Mouse (Mus musculus) midbrain, embryonic 15.5 days (tissue): ENCODE measurements around the gene Tox2. TPM values are rescaled to one million over a fixed set of nuclear protein-coding genes. Genes with fewer than 3 reads are reported as not detected.

Source experiments
- ATAC-seq: fragments of 200-750 bp; cut with Nextera tagmentation; replicated peaks from 2 replicates; pipeline ENCODE4 v1.8.0; 2017; ENCODE audit warnings: moderate TSS enrichment
- H3K27ac ChIP-seq: fragments of 300-500 bp; sonication (generic); 2 replicates; pipeline ENCODE4 v1.5.1; 2015; ENCODE audit warnings: mild to moderate bottlenecking, inconsistent platforms
- H3K27me3 ChIP-seq: fragments of 300-500 bp; sonication (generic); replicated peaks from 2 replicates; pipeline ENCODE4 v1.6.1; 2015; ENCODE audit warnings: inconsistent platforms
- H3K36me3 ChIP-seq: fragments of 300-500 bp; sonication (generic); replicated peaks from 2 replicates; pipeline ENCODE4 v1.6.1; 2015; ENCODE audit warnings: inconsistent platforms
- H3K4me1 ChIP-seq: fragments of 300-500 bp; sonication (generic); 2 replicates; pipeline ENCODE4 v1.6.1; 2015; ENCODE audit warnings: inconsistent platforms
- H3K4me2 ChIP-seq: fragments of 300-500 bp; sonication (generic); 2 replicates; pipeline ENCODE4 v1.6.1; 2015; ENCODE audit warnings: inconsistent platforms, mild to moderate bottlenecking, moderate library complexity
- H3K4me3 ChIP-seq: fragments of 300-500 bp; sonication (generic); 2 replicates; pipeline ENCODE4 v1.5.1; 2015; ENCODE audit warnings: mild to moderate bottlenecking, inconsistent platforms
- H3K9ac ChIP-seq: fragments of 300-500 bp; sonication (generic); 2 replicates; pipeline ENCODE4 v1.6.1; 2015; ENCODE audit warnings: mild to moderate bottlenecking, inconsistent platforms
- H3K9me3 ChIP-seq: fragments of 300-500 bp; sonication (generic); 2 replicates; pipeline ENCODE4 v1.6.1; 2016; ENCODE audit warnings: inconsistent platforms
- WGBS: fragments of 180-500 bp; shearing (Covaris S2); methylation state at CpG from one replicate; pipeline ENCODE4 v1.1.7; 2015; ENCODE audit warnings: mixed read lengths; 5-methylcytosine and 5-hydroxymethylcytosine counted together
- polyA plus RNA-seq: library from polyadenylated mRNA; unstranded; fragments of >200 nt; fragmentation: Nextera tagmentation; extraction: Ambion mirVana; gene quantifications from 2 replicates; pipeline ENCODE4 v1.2.1, GENCODE M21; 2015

The Tox2 gene
- polyA plus RNA-seq, 1 experiment from 2014 or later: 55.1 TPM

GRCm38 (mm10) chr2:163239945-163240344 lies 37.0 kb downstream of the Tox2 start:
- Histone ChIP-seq H3K4me2 (no peak overlapping the region), H3K27me3 (no peaks in the 10 kb centered on the region), H3K9me3 (no peaks in the 10 kb centered on the region), H3K27ac (0 out of 2 replicates have a peak overlapping the region, but pooled peaks have one; percentile 25), H3K36me3 (no peaks in the 10 kb centered on the region), H3K4me1 (peaks cover 44% of the 10 kb centered on the region), H3K4me3 (no peak overlapping the region), H3K9ac (no peak overlapping the region)
- ATAC-seq: no peak
- 48% methylated on average over 8 of the region's 8 CpGs for WGBS

- Histone ChIP-seq H3K27me3 (no peaks in the 10 kb centered on the region), H3K36me3 (no peaks in the 10 kb centered on the region)
- WGBS: 25% methylated on average over 5 of the region's 5 CpGs
These were observed 38.9 kb downstream of the Tox2 start for GRCm38 (mm10) chr2:163241867-163242266.

GRCm38 (mm10) chr2:163243917-163244852 lies 41.3 kb downstream of the Tox2 start:
- Histone ChIP-seq H3K4me3 (no peak overlapping the region), H3K4me2 (no peak overlapping the region), H3K27me3 (no peaks in the 10 kb centered on the region), H3K9me3 (no peaks in the 10 kb centered on the region), H3K9ac (no peak overlapping the region), H3K27ac (peak overlapping the region; percentile 63), H3K4me1 (peaks cover 29% of the 10 kb centered on the region), H3K36me3 (no peaks in the 10 kb centered on the region)
- WGBS: 35% methylated on average over 12 of the region's 12 CpGs
- no peak for ATAC-seq

More at GRCm38 (mm10) chr2:163241867-163242266, 38.9 kb downstream of the Tox2 start:
- Histone ChIP-seq H3K4me3 (no peak overlapping the region), H3K27ac (no peak overlapping the region), H3K4me2 (no peak overlapping the region), H3K9me3 (no peaks in the 10 kb centered on the region), H3K9ac (no peak overlapping the region), H3K4me1 (peaks cover 43% of the 10 kb centered on the region)
- no peak for ATAC-seq

GRCm38 (mm10) chr2:163248912-163249311 lies 46.0 kb downstream of the Tox2 start:
- Histone ChIP-seq H3K4me3 (no peak overlapping the region), H3K4me1 (peaks cover 28% of the 10 kb centered on the region), H3K27ac (no peak overlapping the region), H3K4me2 (no peak overlapping the region), H3K27me3 (no peaks in the 10 kb centered on the region), H3K36me3 (no peaks in the 10 kb centered on the region), H3K9ac (no peak overlapping the region), H3K9me3 (no peaks in the 10 kb centered on the region)
- WGBS: 88% methylated on average over 7 of the region's 7 CpGs
- ATAC-seq: no peak

GRCm38 (mm10) chr2:163252645-163253044 lies 49.7 kb downstream of the Tox2 start:
- no peak for ATAC-seq
- no peaks in the 10 kb centered on the region for H3K27me3 ChIP-seq
- peaks cover 18% of the 10 kb centered on the region for H3K4me1 ChIP-seq
- H3K27ac ChIP-seq: peak overlapping the region; percentile 78
- H3K36me3 ChIP-seq: no peaks in the 10 kb centered on the region
- no peak overlapping the region for H3K4me3 ChIP-seq
- H3K9me3 ChIP-seq: no peaks in the 10 kb centered on the region
- WGBS: 95% methylated on average over 2 of the region's 2 CpGs
- no peak overlapping the region for H3K4me2 ChIP-seq
- H3K9ac ChIP-seq: no peak overlapping the region

DNA sequence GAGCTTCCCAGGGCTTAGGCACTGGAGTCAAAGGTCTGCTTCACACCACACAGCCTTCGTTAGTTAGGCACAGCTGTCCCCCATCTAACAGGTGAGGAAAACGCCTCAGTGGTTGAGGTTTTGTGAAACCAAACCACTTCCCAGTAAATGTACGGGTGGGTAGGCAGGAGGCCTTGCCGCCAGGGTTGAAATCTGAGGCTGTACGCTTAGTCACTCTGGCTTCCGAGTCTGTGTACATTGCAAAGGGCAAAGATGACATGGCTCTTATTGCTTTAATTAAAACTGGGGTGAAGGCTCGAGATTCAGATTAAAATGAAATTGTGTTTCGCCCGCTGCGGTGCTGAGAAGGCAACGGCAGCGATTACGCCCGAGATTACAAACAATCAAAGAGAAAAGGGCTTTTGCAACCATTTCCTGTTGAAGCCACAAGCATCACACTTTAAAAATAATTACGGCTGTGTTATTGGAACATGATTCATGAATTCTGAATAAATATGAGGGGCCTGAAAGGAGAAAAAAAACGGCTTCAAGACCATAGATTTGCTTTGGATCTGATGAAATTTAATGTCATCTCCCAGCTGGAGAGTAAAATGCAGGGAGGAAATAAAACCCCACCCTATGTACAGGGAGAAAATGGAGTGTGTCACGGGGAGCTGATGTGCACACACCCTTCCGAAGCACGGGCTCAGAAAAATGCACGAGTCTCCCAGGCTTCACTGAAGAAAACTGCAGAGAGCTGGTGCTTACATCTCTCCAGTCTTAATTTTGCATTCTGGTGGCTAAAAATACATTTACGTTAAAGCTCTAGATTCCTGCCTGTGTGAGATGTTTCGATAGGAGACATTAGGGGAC lies 50.5 kb downstream of the Tox2 start:
- 54% methylated on average over 22 of the region's 22 CpGs for WGBS
- no peaks in the 10 kb centered on the region for H3K36me3 ChIP-seq
- H3K4me1 ChIP-seq: peaks cover 18% of the 10 kb centered on the region
- no peaks in the 10 kb centered on the region for H3K9me3 ChIP-seq
- no peak overlapping the region for H3K4me2 ChIP-seq
- H3K4me3 ChIP-seq: no peak overlapping the region
- H3K9ac ChIP-seq: no peak overlapping the region
- peak; percentile 38; the same call in 1 of the 2 replicates for ATAC-seq
- H3K27ac ChIP-seq: peak overlapping the region; percentile 78
- H3K27me3 ChIP-seq: no peaks in the 10 kb centered on the region

- Histone ChIP-seq H3K4me3 (no peak overlapping the region), H3K36me3 (no peaks in the 10 kb centered on the region), H3K27me3 (no peaks in the 10 kb centered on the region), H3K9ac (no peak overlapping the region), H3K27ac (peak overlapping the region; percentile 78), H3K9me3 (no peaks in the 10 kb centered on the region), H3K4me2 (no peak overlapping the region), H3K4me1 (peaks cover 18% of the 10 kb centered on the region)
- peak; percentile 65 for ATAC-seq
- WGBS: 73% methylated on average over 6 of the region's 6 CpGs
These were observed 51.3 kb downstream of the Tox2 start for GRCm38 (mm10) chr2:163254228-163254627.

GRCm38 (mm10) chr2:163256765-163257164 lies 53.8 kb downstream of the Tox2 start:
- Histone ChIP-seq H3K4me3 (no peak overlapping the region), H3K36me3 (no peaks in the 10 kb centered on the region), H3K4me1 (peaks cover 24% of the 10 kb centered on the region), H3K9me3 (no peaks in the 10 kb centered on the region), H3K4me2 (no peak overlapping the region), H3K27me3 (no peaks in the 10 kb centered on the region), H3K9ac (no peak overlapping the region), H3K27ac (no peak overlapping the region)
- WGBS: 71% methylated on average over 1 of the region's 1 CpGs
- ATAC-seq: no peak

DNA sequence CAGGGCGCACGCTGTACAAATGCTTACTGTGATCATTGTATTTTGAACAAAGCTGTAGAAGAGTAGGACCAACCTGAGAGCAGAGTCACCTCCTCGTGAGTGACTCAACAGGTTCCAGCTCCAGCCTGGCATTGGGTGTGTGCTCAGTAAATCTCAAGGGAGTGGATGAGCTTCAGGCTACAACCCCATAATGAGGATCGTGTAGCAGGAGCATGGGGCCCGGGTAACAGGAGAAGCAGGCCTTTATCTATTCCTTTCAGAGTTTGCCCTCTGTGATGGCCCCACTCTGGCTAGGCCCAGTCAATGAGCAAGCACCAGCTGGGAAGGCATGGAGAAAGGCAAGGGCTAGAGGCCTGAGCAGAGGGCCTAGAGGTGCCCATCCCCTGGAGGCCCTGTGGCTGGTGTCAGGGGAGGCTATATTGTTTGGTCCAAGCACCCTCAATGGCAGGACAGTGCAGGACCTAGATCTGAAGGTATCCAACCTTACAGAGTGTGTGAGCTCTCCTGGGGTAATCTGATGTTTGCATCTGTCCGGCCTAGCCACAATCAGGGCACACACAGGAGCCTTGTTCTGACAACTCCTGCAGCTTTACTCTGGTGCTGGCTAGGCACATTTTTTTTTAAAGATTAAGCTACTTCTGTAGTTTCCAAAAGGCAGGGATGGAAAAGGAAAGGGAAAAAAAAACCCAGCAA lies 58.6 kb downstream of the Tox2 start:
- Histone ChIP-seq H3K4me3 (no peak overlapping the region), H3K9me3 (no peaks in the 10 kb centered on the region), H3K27me3 (no peaks in the 10 kb centered on the region), H3K9ac (no peak overlapping the region), H3K36me3 (no peaks in the 10 kb centered on the region), H3K4me2 (no peak overlapping the region), H3K27ac (peak overlapping the region; percentile 55; the same call in 1 of the 2 replicates), H3K4me1 (peaks cover 7% of the 10 kb centered on the region)
- 68% methylated on average over 6 of the region's 6 CpGs for WGBS
- no peak for ATAC-seq

- Histone ChIP-seq H3K4me3 (no peak overlapping the region), H3K9ac (no peak overlapping the region), H3K4me1 (peaks cover 7% of the 10 kb centered on the region), H3K27ac (peak overlapping the region; percentile 55), H3K36me3 (no peaks in the 10 kb centered on the region), H3K9me3 (no peaks in the 10 kb centered on the region), H3K27me3 (no peaks in the 10 kb centered on the region), H3K4me2 (no peak overlapping the region)
- no peak for ATAC-seq
- WGBS: 74% methylated on average over 4 of the region's 4 CpGs
These were observed 59.1 kb downstream of the Tox2 start for GRCm38 (mm10) chr2:163262055-163262420.

DNA sequence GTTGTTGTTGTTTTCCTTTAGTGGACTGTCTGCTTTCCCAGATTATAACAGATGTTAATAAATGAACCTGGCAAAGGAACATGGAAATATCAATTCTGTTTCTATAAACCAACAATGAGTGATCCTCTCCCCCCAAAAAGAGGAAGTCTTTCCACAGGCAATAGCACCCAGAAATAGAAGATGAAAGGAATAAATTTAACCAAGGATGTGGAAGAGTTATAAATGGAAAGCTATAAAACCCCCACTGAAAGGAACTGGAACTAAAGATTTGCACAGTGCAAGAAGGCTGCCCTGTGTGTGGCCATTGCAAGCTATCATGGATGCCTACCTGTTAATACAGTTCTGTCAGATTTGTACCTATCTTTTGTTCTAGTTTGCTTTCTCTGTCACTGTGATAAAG lies 64.2 kb downstream of the Tox2 start:
- no peaks in the 10 kb centered on the region for H3K27me3 ChIP-seq
- H3K4me1 ChIP-seq: peaks cover 7% of the 10 kb centered on the region
- H3K9ac ChIP-seq: no peak overlapping the region
- no peak overlapping the region for H3K27ac ChIP-seq
- H3K4me2 ChIP-seq: no peak overlapping the region
- no peak for ATAC-seq
- H3K36me3 ChIP-seq: no peaks in the 10 kb centered on the region
- H3K9me3 ChIP-seq: no peaks in the 10 kb centered on the region
- no peak overlapping the region for H3K4me3 ChIP-seq
